ENCODE assay signal across 8 mouse cellular contexts in genomic region chr9:108189787-108190679, GRCm38 (mm10). TPM values are rescaled to one million over a fixed set of nuclear protein-coding genes. Genes with fewer than 3 reads are reported as not detected.
DNase-seq lines count a peak whose midpoint lies in the region; ATAC-seq lines count a peak whose summit lies in the region.

Gene Bsn (minus strand): TSS chr9:108190384.

- H3K4me2 ChIP-seq in hindbrain, embryonic 15.5 days = peak within 1 kb of the TSS; percentile 73

- peak; percentile 85 for ATAC-seq in hindbrain, embryonic 15.5 days (ENCODE audit: low FRiP score, low read depth)

- peak within 1 kb of the TSS; percentile 84 for H3K4me3 ChIP-seq in hindbrain, embryonic 15.5 days
- H3K4me3 ChIP-seq in megakaryocyte, embryonic 14.5 days (replicated peaks) = peak within 1 kb of the TSS; percentile 89

- H3K27ac ChIP-seq in hindbrain, embryonic 15.5 days (replicated peaks) = peak within 1 kb of the TSS; percentile 82

- no peaks in the 10 kb centered on the region for H3K27me3 ChIP-seq in hindbrain, embryonic 15.5 days
- H3K27me3 ChIP-seq in megakaryocyte, embryonic 14.5 days (replicated peaks) = peaks cover 96% of the 10 kb centered on the region

- no peaks in the 10 kb centered on the region for H3K9me3 ChIP-seq in hindbrain, embryonic 15.5 days
- H3K9me3 ChIP-seq in megakaryocyte, embryonic 14.5 days = no peaks in the 10 kb centered on the region

- peak within 1 kb of the TSS; percentile 89 for H3K9ac ChIP-seq in hindbrain, embryonic 15.5 days

- H3K4me1 ChIP-seq in hindbrain, embryonic 15.5 days (replicated peaks) = peaks cover 29% of the 10 kb centered on the region
- H3K4me1 ChIP-seq in megakaryocyte, embryonic 14.5 days = peaks cover 11% of the 10 kb centered on the region

- no peaks in the 10 kb centered on the region; the same call in 1 of the 2 replicates for H3K36me3 ChIP-seq in hindbrain, embryonic 15.5 days
- H3K36me3 ChIP-seq in megakaryocyte, embryonic 14.5 days (replicated peaks; ENCODE audit: low read length) = no peaks in the 10 kb centered on the region

- peak; percentile 74 for DNase-seq in adrenal gland, adult 2 months
- peak; percentile 92 for DNase-seq in cerebellum, adult 8-10 months
- peak; percentile 57 for DNase-seq in forelimb bud, embryonic 11.5 days (ENCODE audit: low read depth, low spot score)
- DNase-seq in left cerebral cortex, adult 8-10 months (ENCODE audit: low spot score in 2 of 2) = peak; percentile 67 to 72
- DNase-seq in right cerebral cortex, adult 18-20 months = peak; percentile 84
- DNase-seq in adipocyte (ENCODE audit: low spot score) = no peak

- WGBS in hindbrain, embryonic 15.5 days = under 1% methylated on average over 65 of the region's 91 CpGs

RNA-seq across cellular contexts. Expression of gene Bsn, which starts in this region (rescaled TPM):
- 1 to 10 TPM; 5.0 to 5.2 TPM for total RNA-seq in adrenal gland, adult 2 months (2021)
- polyA plus RNA-seq in adrenal gland, adult 2 months (2012; rRNA removed) = 4.1 and 4.3 TPM in 2 replicates
- 10.0 and 10.2 TPM in 2 replicates for polyA plus RNA-seq in hindbrain, embryonic 15.5 days (2015; fragmentation: Nextera tagmentation; extraction: Ambion mirVana)
- 100 to 1,000 TPM; 208 to 264 (median 232) TPM for total RNA-seq in left cerebral cortex, adult 8-10 months (2022)
- polyA plus RNA-seq in megakaryocyte, embryonic 14.5 days (2012; ENCODE audit: insufficient read depth, low replicate concordance) = 0.26 and 0.83 TPM in 2 replicates

Comparison
In these comparisons a context has a peak if more than half of its experiments do, and no peak if none do; other contexts are left out.
1. RNA of gene Bsn (total RNA-seq): 208 to 264 TPM in left cerebral cortex, adult 8-10 months; 5.0 to 5.2 TPM in adrenal gland, adult 2 months; every median in the first group is over 10 times any median in the second.